Mouse (Mus musculus) liver, embryonic 14.5 days (tissue): ENCODE measurements around the gene Fam193a. TPM values are rescaled to one million over a fixed set of nuclear protein-coding genes. Genes with fewer than 3 reads are reported as not detected.

Experiments
- ATAC-seq: fragments of 200-750 bp; cut with Nextera tagmentation; 2 replicates; pipeline ENCODE4 v1.8.0; 2017; ENCODE audit warnings: moderate number of reproducible peaks, mild to moderate bottlenecking, moderate library complexity; ENCODE audit not compliant: insufficient read depth
- DNase-seq, 3 experiments: peaks; one replicate each; pipeline ENCODE4 v3.0.0-alpha.2; 2012 to 2013; ENCODE audit warnings: low read depth in 3 of 3, low spot score in 3 of 3
- H3K27ac ChIP-seq: fragments of 300-500 bp; sonication (generic); 2 replicates; pipeline ENCODE4 v1.5.1; 2014; ENCODE audit warnings: moderate library complexity, mild to moderate bottlenecking, control low read depth, inconsistent platforms
- H3K27me3 ChIP-seq: fragments of 300-500 bp; sonication (generic); 2 replicates; pipeline ENCODE4 v1.6.1; 2014; ENCODE audit warnings: mild to moderate bottlenecking, low read length, moderate library complexity; ENCODE audit not compliant: control insufficient read depth, insufficient read depth
- H3K36me3 ChIP-seq: fragments of 300-500 bp; sonication (generic); replicated peaks from 2 replicates; pipeline ENCODE4 v1.6.1; 2014; ENCODE audit warnings: low read depth; ENCODE audit not compliant: control insufficient read depth, insufficient read depth
- H3K4me1 ChIP-seq, 2 experiments: fragments of 200-500 bp in 1 of 2; fragments of 300-500 bp in 1 of 2; sonication (generic) in 1 of 2; replicated peaks; 2 replicates each; pipeline ENCODE4 v1.6.1; 2012 to 2014; ENCODE audit warnings: antibody characterized with exemption in 1 of 2, inconsistent platforms in 1 of 2, low read length in 1 of 2; ENCODE audit not compliant: control insufficient read depth in 2 of 2, insufficient read depth in 2 of 2
- H3K4me2 ChIP-seq: fragments of 300-500 bp; sonication (generic); 2 replicates; pipeline ENCODE4 v1.6.1; 2014; ENCODE audit warnings: low read depth, mild to moderate bottlenecking, control low read depth, moderate library complexity
- H3K4me3 ChIP-seq, 2 experiments: fragments of 200-500 bp in 1 of 2; fragments of 300-500 bp in 1 of 2; sonication (generic) in 1 of 2; 2 replicates each; pipeline ENCODE4 v1.5.1; 2012 to 2014; ENCODE audit warnings: low read depth in 2 of 2, low read length in 2 of 2, mild to moderate bottlenecking in 2 of 2, control low read depth in 1 of 2, inconsistent platforms in 1 of 2, moderate library complexity in 1 of 2; ENCODE audit not compliant: insufficient read depth in 1 of 2
- H3K9ac ChIP-seq: fragments of 300-500 bp; sonication (generic); replicated peaks from 2 replicates; pipeline ENCODE4 v1.6.1; 2014; ENCODE audit warnings: mild to moderate bottlenecking, control low read depth, moderate library complexity
- H3K9me3 ChIP-seq: fragments of 300-500 bp; sonication (generic); 2 replicates; pipeline ENCODE4 v1.6.1; 2016; ENCODE audit warnings: low read length, mixed read lengths; ENCODE audit not compliant: control insufficient read depth
- CTCF ChIP-seq: IDR thresholded peaks from 2 replicates; pipeline ENCODE4 v1.5.1; 2016; ENCODE audit warnings: antibody characterized with exemption, low read depth, control low read depth
- EP300 ChIP-seq: IDR thresholded peaks from 2 replicates; pipeline ENCODE4 v1.6.1; 2016; ENCODE audit warnings: antibody characterized with exemption, low read depth
- WGBS: fragments of 180-500 bp; shearing (Covaris S2); extraction: QIAGEN DNeasy Blood & Tissue Kit; methylation state at CpG from one replicate; pipeline ENCODE4 v1.1.7; 2014; ENCODE audit not compliant: insufficient replicate concordance; 5-methylcytosine and 5-hydroxymethylcytosine counted together
- polyA plus RNA-seq, 2 experiments: library from polyadenylated mRNA; depleted of rRNA in 1 of 2; stranded (reverse) in 1 of 2; unstranded in 1 of 2; fragments of >200 nt; fragmentation: Nextera tagmentation in 1 of 2; extraction: Ambion mirVana in 1 of 2; gene quantifications; 2 replicates each; pipeline versions ENCODE4 v1.2.1 to v1.2.3; 2012 to 2014

Gene Fam193a
- polyA plus RNA-seq, 2 experiments, result 2.9 to 6.4 TPM

- Histone ChIP-seq H3K27ac (no peak overlapping the region), H3K4me2 (no peak overlapping the region), H3K4me1 (peaks cover 0 to 4% of the 10 kb centered on the region in 2 experiments; a peak in 2 of 4 replicates), H3K27me3 (no peaks in the 10 kb centered on the region), H3K4me3 (no peak overlapping the region), H3K9ac (no peak overlapping the region), H3K9me3 (no peaks in the 10 kb centered on the region), H3K36me3 (no peaks in the 10 kb centered on the region)
- no peak for ATAC-seq
- WGBS, result 77% methylated on average over 3 of the region's 3 CpGs
- TF ChIP-seq EP300 (no peak), CTCF (no peak)
- DNase-seq, result no peak
Observed at GRCm38 (mm10) chr5:34501588-34501987, 131.9 kb downstream of the Fam193a start.

GRCm38 (mm10) chr5:34502411-34502810, 132.7 kb downstream of the Fam193a start:
- Histone ChIP-seq H3K4me1 (peaks cover 0 to under 1% of the 10 kb centered on the region in 2 experiments; a peak in 1 of 4 replicates), H3K4me3 (no peak overlapping the region), H3K9me3 (no peaks in the 10 kb centered on the region), H3K27me3 (no peaks in the 10 kb centered on the region), H3K4me2 (no peak overlapping the region), H3K36me3 (no peaks in the 10 kb centered on the region), H3K9ac (no peak overlapping the region), H3K27ac (no peak overlapping the region)
- no peak for ATAC-seq
- 69% methylated on average over 1 of the region's 1 CpGs for WGBS
- TF ChIP-seq CTCF (no peak), EP300 (no peak)
- DNase-seq, result no peak

- no peak for ATAC-seq
- Histone ChIP-seq H3K36me3 (no peaks in the 10 kb centered on the region), H3K9me3 (no peaks in the 10 kb centered on the region), H3K4me1 (no peaks in the 10 kb centered on the region), H3K4me3 (no peak overlapping the region), H3K9ac (no peak overlapping the region), H3K27ac (no peak overlapping the region), H3K4me2 (no peak overlapping the region), H3K27me3 (no peaks in the 10 kb centered on the region)
- no peak; the same call in 1 of the 2 replicates for TF ChIP-seq CTCF
- no peak for TF ChIP-seq EP300
- no peak for DNase-seq
- WGBS, result 61% methylated on average over 6 of the region's 6 CpGs
Observed at GRCm38 (mm10) chr5:34502821-34503220, 133.1 kb downstream of the Fam193a start.

- Histone ChIP-seq H3K27me3 (no peaks in the 10 kb centered on the region), H3K4me3 (peak overlapping the region in 1 of 2 experiments; percentile 70; a peak in 2 of 4 replicates), H3K36me3 (no peaks in the 10 kb centered on the region), H3K27ac (no peak overlapping the region), H3K4me2 (peak overlapping the region; percentile 90; the same call in 1 of the 2 replicates), H3K4me1 (peaks cover 3 to 12% of the 10 kb centered on the region in 2 experiments), H3K9ac (no peak overlapping the region), H3K9me3 (no peaks in the 10 kb centered on the region)
- DNase-seq (no peak), ATAC-seq (no peak)
- TF ChIP-seq CTCF (no peak), EP300 (no peak)
- 83% methylated on average over 3 of the region's 3 CpGs for WGBS
Observed at GRCm38 (mm10) chr5:34512486-34512885, 142.8 kb downstream of the Fam193a start.

GRCm38 (mm10) chr5:34513466-34514217, 143.9 kb downstream of the Fam193a start, which contains the start of gene Tnip2:
Gene Tnip2 (minus strand): TSS chr5:34513991.
- peak; percentile 93 for ATAC-seq
- Histone ChIP-seq H3K27ac (no peak within 1 kb of the TSS), H3K9me3 (no peaks in the 10 kb centered on the region), H3K4me1 (peaks cover 3 to 12% of the 10 kb centered on the region in 2 experiments), H3K4me2 (peak within 1 kb of the TSS; percentile 90), H3K4me3 (peak within 1 kb of the TSS; percentile 70 to 76), H3K27me3 (no peaks in the 10 kb centered on the region), H3K9ac (peak within 1 kb of the TSS; percentile 62), H3K36me3 (no peaks in the 10 kb centered on the region)
- no peak for TF ChIP-seq CTCF
- no peak for TF ChIP-seq EP300
- WGBS, result under 1% methylated on average over 64 of the region's 64 CpGs
- DNase-seq, result peak; percentile 88 to 90 (median 88)
